Mouse (Mus musculus) left cerebral cortex, postnatal 10 days (tissue): ENCODE data around the gene Tomm20. TPM values are rescaled to one million over a fixed set of nuclear protein-coding genes. Genes with fewer than 3 reads are reported as not detected.
"Not testable (repeated sequence)": the region's sequence is repeated elsewhere in the genome, so short reads cannot be mapped to it uniquely, and the experiment has no call there.

ENCODE experiments used
- DNase-seq, 2 experiments: peaks; one replicate each; pipeline ENCODE4 v3.0.0; 2021 to 2022; ENCODE audit warnings: low spot score in 2 of 2, mixed read lengths in 1 of 2; ENCODE audit errors: extremely low spot score in 1 of 2
- intact Hi-C: fragments of 180-260 bp; cut with DNase I; formaldehyde crosslinking; loops from one replicate; pipeline ENCODE4 v1.15.1; 2025
- total RNA-seq, 2 experiments: library from RNA; stranded (reverse); gene quantifications; 2 replicates each; pipeline ENCODE4 v1.2.3; 2021

Gene Tomm20
- total RNA-seq, 2 experiments from 2014 or later, result 156 to 169 TPM

GRCm38 (mm10) chr8:126903927-126904326 is 41.7 kb downstream of the Tomm20 start:
- intact Hi-C loops, result no loop called here
- DNase-seq, result no peak

DNA sequence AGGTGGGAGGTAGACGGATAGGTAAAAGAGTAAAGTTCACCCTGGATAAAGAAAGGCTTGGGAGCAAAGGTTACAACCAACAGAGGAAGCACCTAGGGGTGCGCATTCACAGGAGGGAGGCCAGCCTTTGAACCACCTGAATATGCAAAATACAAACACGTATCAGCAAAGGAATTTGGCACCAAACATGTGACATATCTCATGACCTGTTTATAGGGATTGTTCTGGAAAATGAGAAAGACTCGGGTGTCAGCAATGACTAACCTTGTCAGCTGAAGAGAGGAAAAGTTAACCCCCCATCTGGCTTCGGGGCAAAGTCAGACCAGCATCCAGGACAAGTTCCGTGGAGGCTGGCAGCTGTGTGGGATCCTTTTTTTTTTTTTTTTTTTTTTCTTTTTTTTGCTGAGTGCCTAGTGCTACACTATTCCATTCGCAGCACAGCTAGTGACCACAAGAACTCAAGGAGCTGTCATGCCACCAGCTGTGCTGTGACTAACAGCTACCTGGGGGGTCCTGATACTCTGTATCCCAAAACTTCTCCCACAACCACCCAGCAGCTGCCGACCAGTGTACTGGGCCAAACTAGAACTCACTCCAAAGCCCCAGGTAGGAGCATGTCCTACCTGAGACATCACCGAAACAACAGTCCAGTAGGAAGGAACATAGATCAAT is 42.3 kb downstream of the Tomm20 start:
- intact Hi-C loops, result no loop called here
- no peak for DNase-seq

DNA sequence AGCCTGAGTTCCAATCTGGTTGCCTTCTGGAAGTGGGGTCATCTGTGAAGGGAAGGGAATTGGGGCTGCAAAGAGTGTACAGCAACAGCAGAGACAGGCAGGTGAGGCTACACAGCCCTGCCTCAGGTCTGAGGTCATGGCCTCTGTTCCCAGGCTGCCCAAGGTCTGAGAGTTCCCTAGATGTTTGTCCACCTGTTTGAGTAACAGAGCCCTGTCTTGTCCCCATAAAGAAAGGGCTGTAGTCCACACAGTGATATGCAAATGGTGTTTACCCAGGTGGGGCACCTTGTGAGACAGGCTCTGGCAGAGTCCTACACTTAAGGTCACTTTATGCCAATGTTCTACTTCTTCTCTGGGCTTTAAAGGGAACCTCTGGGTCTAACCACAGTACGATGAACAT is 44.0 kb downstream of the Tomm20 start:
- intact Hi-C loops, result no loop called here
- DNase-seq, result no peak

DNA sequence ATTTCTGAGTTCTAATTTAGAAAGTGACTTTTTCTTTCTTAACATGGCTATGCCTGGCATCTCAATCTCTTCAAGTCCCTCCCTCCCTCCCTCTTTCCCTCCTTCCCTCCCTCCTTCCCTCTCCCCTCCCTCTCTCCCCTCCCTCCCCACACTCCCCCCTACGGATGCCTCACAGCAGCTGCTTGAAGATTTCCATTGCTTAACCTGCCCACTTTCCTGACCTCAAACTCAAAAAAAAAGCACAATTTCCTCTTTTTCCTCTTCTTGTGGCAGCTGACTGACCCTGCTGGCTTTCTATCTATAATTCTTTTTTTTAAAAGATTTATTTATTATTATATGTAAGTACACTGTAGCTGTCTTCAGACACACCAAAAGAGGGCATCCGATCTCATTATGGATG is 44.6 kb downstream of the Tomm20 start:
- intact Hi-C loops, result no loop called here

DNA sequence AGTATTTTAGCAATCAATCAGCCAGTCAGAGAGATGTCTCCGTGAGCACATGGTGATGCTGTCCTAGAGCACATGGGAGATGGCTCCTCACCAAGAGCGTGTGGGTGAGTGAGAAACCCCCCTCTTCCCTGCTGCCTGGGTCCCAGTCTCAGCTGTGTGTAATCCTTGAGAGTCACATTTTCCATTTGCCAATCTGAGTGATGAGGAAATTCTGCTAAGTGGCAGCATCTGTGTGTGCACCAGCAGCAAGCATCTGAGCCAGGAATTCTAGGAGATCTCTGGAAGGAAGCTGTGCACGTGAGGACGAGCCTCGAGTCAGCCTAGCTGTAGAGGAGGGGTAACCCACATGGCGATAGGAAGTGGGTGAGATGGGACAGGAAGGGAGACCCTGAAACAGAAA is 50.5 kb downstream of the Tomm20 start:
- intact Hi-C loops, result loop anchor here (10.0 kb wide), 1 partner anchor 230 kb away; no protein-coding TSS in a partner anchor
- peak; percentile 48 to 82 for DNase-seq

More for the DNA sequence above, 44.6 kb downstream of the Tomm20 start:
- DNase-seq, result no peak

GRCm38 (mm10) chr8:126887639-126888006 is 58.0 kb downstream of the Tomm20 start:
- DNase-seq, result no peak
- intact Hi-C loops, result loop anchor here (10.0 kb wide), 1 partner anchor 133 kb away; no protein-coding TSS in a partner anchor

GRCm38 (mm10) chr8:126886741-126887638 is 58.7 kb downstream of the Tomm20 start:
- peak in 1 of 2 experiments; percentile 58 for DNase-seq
- intact Hi-C loops, result loop anchor here (10.0 kb wide), 1 partner anchor 132 kb away; no protein-coding TSS in a partner anchor

GRCm38 (mm10) chr8:126885554-126886485 is 59.8 kb downstream of the Tomm20 start:
- DNase-seq, result no peak
- intact Hi-C loops, result loop anchor here (10.0 kb wide), 1 partner anchor 131 kb away; no protein-coding TSS in a partner anchor

DNA sequence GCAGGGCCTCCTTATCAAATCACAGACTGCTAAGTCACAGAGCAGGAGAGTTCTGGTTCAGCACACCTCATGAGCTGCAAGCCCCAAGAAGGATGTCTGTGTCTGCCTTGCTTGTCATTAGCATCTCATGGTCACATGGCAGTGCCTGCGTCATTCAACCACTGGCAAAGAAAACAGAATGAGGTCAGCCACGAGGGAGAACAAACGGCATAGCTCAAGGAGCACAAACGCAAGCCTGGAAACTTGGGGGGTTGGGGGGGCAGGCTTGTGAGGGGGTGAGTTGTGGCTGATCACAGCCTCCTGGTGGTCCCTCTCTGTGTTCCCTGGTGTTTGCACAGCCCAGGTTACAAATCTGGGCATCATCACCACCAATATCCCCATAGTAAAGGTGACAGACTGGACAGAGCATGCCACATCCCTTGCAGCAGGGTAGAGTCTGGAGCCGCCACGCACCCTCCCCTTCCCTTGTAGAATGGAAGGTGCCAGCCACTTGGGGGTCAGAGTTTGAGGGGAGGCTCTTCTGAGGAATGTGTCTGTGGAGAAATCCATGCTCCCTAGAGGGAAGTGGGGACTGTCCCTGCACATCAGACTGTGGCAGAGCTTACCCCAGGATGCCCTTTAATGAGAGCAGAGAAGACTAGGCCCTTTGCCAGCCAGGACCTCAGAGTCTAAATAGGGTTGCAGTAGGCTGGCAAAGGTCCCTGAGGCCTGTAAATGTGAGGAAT is 61.3 kb downstream of the Tomm20 start:
- peak; percentile 42 to 60 for DNase-seq
- intact Hi-C loops, result loop anchor here (10.0 kb wide), 1 partner anchor 130 kb away; no protein-coding TSS in a partner anchor

GRCm38 (mm10) chr8:126883752-126884151 is 61.9 kb downstream of the Tomm20 start:
- intact Hi-C loops, result loop anchor here (10.0 kb wide), 1 partner anchor 129 kb away; no protein-coding TSS in a partner anchor
- no peak for DNase-seq

DNA sequence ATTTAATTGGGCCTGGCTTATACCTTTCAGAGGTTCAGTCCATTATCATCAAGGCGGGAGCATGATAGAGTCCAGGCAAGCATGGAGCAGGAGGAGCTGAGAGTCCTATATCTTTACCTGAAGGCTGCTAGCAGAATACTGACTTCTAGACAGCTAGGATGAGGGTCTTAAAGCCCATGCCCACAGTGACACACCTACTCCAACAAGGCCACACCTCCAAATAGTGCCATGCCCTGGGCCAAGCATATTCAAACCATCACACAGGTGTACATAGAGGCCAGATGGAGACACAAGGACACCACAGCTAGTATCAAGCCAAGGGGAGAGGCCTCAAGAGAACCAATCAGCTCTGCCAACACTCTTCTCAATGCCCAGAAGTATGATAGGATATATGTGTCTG is 63.1 kb downstream of the Tomm20 start:
- intact Hi-C loops, result loop anchor here (10.0 kb wide), 1 partner anchor 128 kb away; no protein-coding TSS in a partner anchor
- DNase-seq, result not testable (repeated sequence)

DNA sequence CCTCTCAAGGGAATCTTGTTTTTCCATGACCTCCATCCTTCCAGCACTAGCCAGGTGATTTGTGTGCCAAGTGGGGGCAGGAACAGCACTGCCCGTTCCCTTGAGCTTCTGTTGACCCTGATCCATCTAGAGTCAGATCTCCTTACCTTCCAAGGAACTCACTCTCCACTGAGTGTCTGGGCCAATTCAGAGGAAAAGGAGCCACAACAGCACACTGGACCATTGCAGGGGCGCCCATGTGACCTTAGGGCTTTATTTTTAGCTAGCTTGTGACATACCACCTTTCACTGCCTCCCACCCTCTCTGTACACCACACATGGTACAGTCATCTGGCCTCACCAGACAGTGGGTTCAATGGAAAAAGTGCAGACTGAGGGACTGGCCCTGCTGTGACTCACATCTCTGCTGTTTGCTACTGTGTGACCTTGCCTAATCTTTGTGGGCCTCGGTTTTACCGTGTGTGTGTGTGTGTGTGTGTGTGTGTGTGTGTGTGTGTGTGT is 64.0 kb downstream of the Tomm20 start:
- no peak for DNase-seq
- intact Hi-C loops, result loop anchor here (10.0 kb wide), 1 partner anchor 127 kb away; no protein-coding TSS in a partner anchor

Other genes with a start within 250 kb of the Tomm20 start
- 10 to 100 TPM; 17.4 to 18.2 TPM for gene Rbm34, start 25.2 kb upstream of the Tomm20 start, total RNA-seq
- 10 to 100 TPM; 11.6 to 15.1 TPM for gene Pard3, start 118.0 kb upstream of the Tomm20 start, total RNA-seq